Mouse (Mus musculus): Measurements from ENCODE around the gene Vps51. TPM values are rescaled to one million over a fixed set of nuclear protein-coding genes. Genes with fewer than 3 reads are reported as not detected.

Vps51 gene
- polyA plus RNA-seq, 1 experiment, result 49.1 TPM

DNA sequence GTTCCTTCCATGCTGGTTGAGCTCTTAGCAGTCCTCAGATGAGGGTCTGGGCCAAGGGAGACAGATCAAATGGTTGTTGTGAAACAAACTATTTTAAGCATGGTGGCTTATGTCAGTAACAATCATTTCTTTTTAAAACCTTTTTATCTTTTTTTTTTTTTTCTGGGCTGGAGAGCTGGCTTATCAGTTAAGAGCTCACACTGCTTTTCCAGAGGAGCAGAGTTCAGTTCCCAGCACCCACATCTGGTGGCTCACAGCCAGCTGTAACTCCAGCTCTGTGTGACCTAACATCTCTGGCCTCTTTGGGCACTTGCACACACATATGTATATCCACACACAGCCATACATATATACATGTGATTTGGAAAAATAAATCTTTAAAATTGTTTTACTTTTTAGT, 39.3 kb downstream of the Vps51 start:
- H3K27me3 ChIP-seq (ENCODE audit: control insufficient read depth, insufficient read depth, insufficient read length), result no peaks in the 10 kb centered on the region
- H3ac ChIP-seq (ENCODE audit: control insufficient read depth, insufficient read length), result no peak overlapping the region
- H3K79me2 ChIP-seq (ENCODE audit: control insufficient read depth, insufficient read depth), result no peaks in the 10 kb centered on the region
- no peak overlapping the region for H3K4me2 ChIP-seq (ENCODE audit: low read depth)
- H3K4me3 ChIP-seq, result no peak overlapping the region
- H3K36me3 ChIP-seq (ENCODE audit: control insufficient read depth, insufficient read depth), result no peaks in the 10 kb centered on the region
- no peak for TF ChIP-seq POLR2A (IDR thresholded peaks at IDR 0.05; ENCODE audit: insufficient read length, low read depth)
- no peak for TF ChIP-seq MAX (IDR thresholded peaks at IDR 0.05; ENCODE audit: low read depth)

DNA sequence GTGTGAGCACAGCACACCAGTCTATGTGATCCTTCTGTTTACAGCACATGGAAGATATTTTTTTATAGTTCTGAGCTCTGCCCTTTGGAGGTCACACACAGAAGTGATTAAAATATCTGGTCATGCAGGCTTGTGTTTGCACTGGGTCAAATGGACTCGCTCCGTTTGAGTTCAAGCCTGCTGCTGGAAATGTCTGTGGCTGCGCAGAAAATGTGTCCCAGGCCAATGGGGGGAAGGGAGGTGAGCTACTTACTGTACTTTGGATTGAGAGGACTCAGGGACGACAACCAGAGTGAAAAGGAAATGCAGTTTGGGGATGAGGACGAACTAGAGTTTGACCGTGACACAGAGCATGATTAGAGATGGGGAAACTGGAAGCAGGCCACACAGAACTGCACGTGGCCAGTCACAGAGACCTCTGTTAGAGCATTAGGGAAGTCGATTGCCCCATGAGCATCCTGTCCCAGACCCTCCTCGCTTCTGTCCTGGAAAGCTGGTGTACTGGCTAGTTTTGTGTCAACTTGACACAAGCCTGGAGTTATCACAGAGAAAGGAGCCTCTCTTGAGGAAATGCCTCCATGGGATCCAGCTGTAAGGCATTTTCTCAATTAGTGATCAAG, 41.0 kb downstream of the Vps51 start:
- TF ChIP-seq USF1 (IDR thresholded peaks at IDR 0.05; ENCODE audit: low read depth) (no peak), POLR2AphosphoS2 (IDR thresholded peaks at IDR 0.05; ENCODE audit: insufficient read length, low read depth) (no peak), TCF3 (IDR thresholded peaks at IDR 0.05; ENCODE audit: insufficient read length, low read depth) (no peak), MYOD1 (IDR thresholded peaks at IDR 0.05; ENCODE audit: control insufficient read depth in 1 of 3, insufficient read length in 2 of 3, low read depth in 2 of 3) (no peak), E2F4 (IDR thresholded peaks at IDR 0.05; ENCODE audit: insufficient read depth) (no peak)
- H3K27me3 ChIP-seq (ENCODE audit: control insufficient read depth, insufficient read depth, insufficient read length), result no peaks in the 10 kb centered on the region
- no peak overlapping the region for H3K4me2 ChIP-seq (ENCODE audit: low read depth)
- no peak overlapping the region for H3ac ChIP-seq (ENCODE audit: control insufficient read depth, insufficient read length)
- H3K36me3 ChIP-seq (ENCODE audit: control insufficient read depth, insufficient read depth), result no peaks in the 10 kb centered on the region
- no peak overlapping the region for H3K4me3 ChIP-seq
- H3K79me2 ChIP-seq (ENCODE audit: control insufficient read depth, insufficient read depth), result no peaks in the 10 kb centered on the region

DNA sequence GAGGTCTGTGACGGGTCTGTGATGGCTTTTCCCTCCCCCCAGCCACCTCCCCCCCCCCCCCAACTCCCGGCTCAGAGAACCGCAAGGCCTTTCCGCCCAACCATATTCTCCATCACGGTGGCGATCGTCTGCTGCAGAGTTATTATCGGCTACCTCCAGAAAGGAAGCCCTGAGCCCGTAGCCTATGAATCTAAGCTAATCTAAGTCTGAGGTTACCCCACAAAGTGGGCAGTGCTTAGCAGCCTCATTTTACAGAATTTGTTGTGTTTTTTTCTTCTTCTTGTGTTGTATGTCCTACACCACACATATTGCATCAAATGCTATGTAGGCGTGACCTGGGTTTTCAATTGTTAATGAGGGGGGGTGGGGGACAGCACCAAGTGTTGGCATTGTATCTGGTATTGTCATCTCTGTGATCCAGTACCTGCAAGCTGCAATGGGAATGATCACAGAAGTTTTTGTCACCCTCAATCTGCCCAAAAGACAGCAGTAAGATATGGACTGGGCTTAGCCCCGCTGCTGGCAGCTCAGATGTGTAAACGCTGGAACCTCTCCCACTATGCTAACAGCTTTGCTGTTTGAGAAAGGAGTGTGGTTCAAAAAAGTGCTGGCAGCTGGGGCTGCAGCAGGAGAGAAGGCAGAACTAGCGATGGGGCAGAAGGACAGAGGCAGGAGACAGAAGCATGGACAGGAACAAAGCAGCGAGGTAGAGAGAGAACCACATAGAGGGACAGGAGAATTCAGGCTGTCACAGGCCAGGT, 46.3 kb downstream of the Vps51 start:
- H3K79me2 ChIP-seq (ENCODE audit: control insufficient read depth, insufficient read depth), result no peaks in the 10 kb centered on the region
- H3K36me3 ChIP-seq (ENCODE audit: control insufficient read depth, insufficient read depth), result no peaks in the 10 kb centered on the region
- H3K27me3 ChIP-seq (ENCODE audit: control insufficient read depth, insufficient read depth, insufficient read length), result peaks cover 6% of the 10 kb centered on the region
- TF ChIP-seq TCF12 (IDR thresholded peaks at IDR 0.05; ENCODE audit: insufficient read depth, poor library complexity, severe bottlenecking) (no peak), USF1 (IDR thresholded peaks at IDR 0.05; ENCODE audit: low read depth) (no peak), TCF3 (IDR thresholded peaks at IDR 0.05; ENCODE audit: insufficient read length, low read depth) (no peak)
- H3K4me2 ChIP-seq (ENCODE audit: low read depth), result no peak overlapping the region
- no peak overlapping the region for H3ac ChIP-seq (ENCODE audit: control insufficient read depth, insufficient read length)
- H3K4me3 ChIP-seq, result no peak overlapping the region

DNA sequence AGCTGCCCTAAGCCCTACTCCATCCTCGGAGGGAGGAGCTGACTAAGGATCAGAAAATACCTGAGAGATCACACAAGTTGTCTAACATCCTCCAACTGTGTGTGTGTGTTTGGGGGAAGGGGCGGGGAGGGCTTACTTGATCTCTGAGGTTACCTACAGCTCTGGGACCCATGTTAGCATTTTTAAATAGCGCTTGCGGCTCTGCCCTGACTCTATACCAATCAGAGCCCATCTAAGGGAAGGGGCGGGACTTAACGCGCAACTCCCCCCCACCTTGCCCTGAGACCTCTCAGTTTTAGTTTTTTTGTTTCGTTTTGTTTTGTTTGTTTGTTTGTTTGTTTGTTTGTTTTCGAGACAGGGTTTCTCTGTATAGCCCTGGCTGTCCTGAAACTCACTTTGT, 47.6 kb downstream of the Vps51 start:
- TF ChIP-seq POLR2A (IDR thresholded peaks at IDR 0.05; ENCODE audit: insufficient read length, low read depth) (no peak), CEBPB (IDR thresholded peaks at IDR 0.05; ENCODE audit: insufficient read depth, poor library complexity, severe bottlenecking) (no peak), MAX (IDR thresholded peaks at IDR 0.05; ENCODE audit: low read depth) (no peak), REST (IDR thresholded peaks at IDR 0.05; ENCODE audit: insufficient read depth, insufficient read length) (no peak), SRF (IDR thresholded peaks at IDR 0.05; ENCODE audit: control insufficient read depth, insufficient read length, low read depth) (no peak), MYOG (IDR thresholded peaks at IDR 0.05; ENCODE audit: control insufficient read depth in 1 of 3, insufficient read depth in 1 of 3, insufficient read length in 2 of 3, low read depth in 2 of 3) (no peak), TCF3 (IDR thresholded peaks at IDR 0.05; ENCODE audit: insufficient read length, low read depth) (no peak), E2F4 (IDR thresholded peaks at IDR 0.05; ENCODE audit: insufficient read depth) (no peak)
- H3ac ChIP-seq (ENCODE audit: control insufficient read depth, insufficient read length), result no peak overlapping the region
- no peak overlapping the region for H3K4me3 ChIP-seq
- no peaks in the 10 kb centered on the region for H3K79me2 ChIP-seq (ENCODE audit: control insufficient read depth, insufficient read depth)
- no peak overlapping the region for H3K4me2 ChIP-seq (ENCODE audit: low read depth)
- H3K36me3 ChIP-seq (ENCODE audit: control insufficient read depth, insufficient read depth), result no peaks in the 10 kb centered on the region
- peaks cover 10% of the 10 kb centered on the region for H3K27me3 ChIP-seq (ENCODE audit: control insufficient read depth, insufficient read depth, insufficient read length)

DNA sequence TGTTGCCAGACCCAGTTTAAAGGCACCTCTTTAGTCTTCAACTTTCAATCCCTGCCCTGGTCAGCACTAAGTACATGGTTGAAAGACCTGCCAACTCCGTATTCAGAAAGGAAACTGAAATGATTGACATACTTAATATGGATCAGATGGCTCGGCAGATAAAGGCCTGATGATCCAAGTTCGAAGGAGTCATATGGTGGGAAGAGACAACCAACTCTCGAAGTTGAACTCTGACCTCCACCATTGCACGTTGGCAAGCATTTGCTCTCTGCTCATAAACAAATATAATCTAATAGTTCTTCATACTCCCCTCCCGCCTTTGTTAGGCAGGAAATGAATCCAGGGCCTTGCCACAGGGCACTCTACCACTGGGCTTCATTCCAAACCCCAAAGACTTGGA, 48.0 kb downstream of the Vps51 start:
- Histone ChIP-seq H3K36me3 (ENCODE audit: control insufficient read depth, insufficient read depth) (no peaks in the 10 kb centered on the region), H3ac (ENCODE audit: control insufficient read depth, insufficient read length) (no peak overlapping the region), H3K79me2 (ENCODE audit: control insufficient read depth, insufficient read depth) (no peaks in the 10 kb centered on the region), H3K27me3 (ENCODE audit: control insufficient read depth, insufficient read depth, insufficient read length) (peaks cover 10% of the 10 kb centered on the region), H3K4me3 (no peak overlapping the region), H3K4me2 (ENCODE audit: low read depth) (no peak overlapping the region)
- no peak for TF ChIP-seq CEBPB (IDR thresholded peaks at IDR 0.05; ENCODE audit: insufficient read depth, poor library complexity, severe bottlenecking)
- no peak for TF ChIP-seq E2F4 (IDR thresholded peaks at IDR 0.05; ENCODE audit: insufficient read depth)
- no peak for TF ChIP-seq MYOD1 (IDR thresholded peaks at IDR 0.05; ENCODE audit: control insufficient read depth in 1 of 3, insufficient read length in 2 of 3, low read depth in 2 of 3)
- TF ChIP-seq SRF (IDR thresholded peaks at IDR 0.05; ENCODE audit: control insufficient read depth, insufficient read length, low read depth), result no peak
- no peak for TF ChIP-seq USF1 (IDR thresholded peaks at IDR 0.05; ENCODE audit: low read depth)
- no peak for TF ChIP-seq MYOG (IDR thresholded peaks at IDR 0.05; ENCODE audit: control insufficient read depth in 1 of 3, insufficient read depth in 1 of 3, insufficient read length in 2 of 3, low read depth in 2 of 3)
- TF ChIP-seq TCF3 (IDR thresholded peaks at IDR 0.05; ENCODE audit: insufficient read length, low read depth), result no peak
